Mouse (Mus musculus): ENCODE data around the gene Hapln4. TPM values are rescaled to one million over a fixed set of nuclear protein-coding genes. Genes with fewer than 3 reads are reported as not detected.

Hapln4 gene
- not detected in 4 replicates for total RNA-seq (2023; ENCODE audit: inconsistent age)

DNA sequence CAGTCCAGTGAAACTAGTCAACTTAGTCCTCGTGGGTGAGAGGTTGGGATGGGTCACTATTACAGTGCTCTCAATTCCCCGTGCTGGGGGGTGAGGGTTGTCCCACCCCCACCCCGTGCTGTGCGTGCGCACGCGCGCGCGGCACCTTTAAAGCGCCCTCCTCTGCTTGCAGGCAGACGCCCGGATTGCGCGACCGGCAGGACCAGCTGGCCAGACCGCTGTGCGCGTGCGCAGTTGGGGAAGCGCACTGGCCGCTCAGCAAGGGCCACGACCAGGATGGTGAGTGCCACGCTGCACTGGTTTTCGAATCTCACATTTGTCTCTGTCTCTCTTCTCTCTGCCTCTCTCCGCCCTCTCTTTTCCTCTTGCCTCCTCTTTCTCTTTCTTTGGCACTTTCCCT is at the start of gene Hapln4:
TSS of gene Hapln4 (plus strand) at position 173 of the 400 bp plus-strand sequence.

DNA sequence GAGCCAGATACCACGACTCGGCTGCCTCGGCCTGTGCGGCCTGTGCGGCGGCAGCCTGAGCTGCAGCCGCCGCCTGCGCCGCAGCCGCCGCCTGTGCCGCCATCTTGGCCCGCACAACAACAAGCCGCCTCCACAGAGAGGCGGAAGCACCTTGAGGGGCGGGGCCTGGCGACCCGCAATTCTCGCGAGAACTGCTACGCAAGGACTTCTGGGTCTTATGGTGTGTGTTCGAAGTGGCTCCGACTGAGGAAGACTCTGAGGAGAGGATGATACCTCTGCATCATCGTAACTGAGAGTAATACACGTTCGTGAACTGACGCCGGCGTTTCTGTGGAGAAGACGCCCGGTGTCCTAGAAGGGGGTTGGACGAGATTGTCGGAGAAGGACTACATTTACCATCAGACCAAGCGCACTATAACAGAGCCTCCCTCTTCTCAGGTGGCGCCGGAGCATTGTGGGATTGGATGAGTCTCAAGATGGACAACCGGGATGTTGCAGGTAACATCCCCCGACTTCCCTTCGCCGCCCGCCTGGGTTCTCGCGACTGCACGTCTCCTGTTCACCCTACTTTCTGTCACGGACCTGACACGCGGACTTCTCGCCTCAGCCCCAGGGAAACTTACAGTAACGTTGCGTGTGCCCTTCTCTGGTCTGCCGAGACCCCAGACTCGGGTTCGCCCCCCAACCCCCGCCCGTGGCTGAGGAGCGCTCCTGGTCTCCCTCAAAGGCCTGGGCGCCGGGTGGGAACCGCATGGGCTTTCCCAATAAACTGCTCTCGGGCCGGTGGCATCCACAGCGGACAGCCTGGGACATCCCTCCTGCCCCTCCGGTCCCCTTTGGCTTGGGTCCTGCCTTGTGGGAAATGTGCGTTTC is 40.4 kb upstream of the Hapln4 start, which contains the start of the genes Mau2 and Sugp1:
TSS of gene Mau2 (minus strand) at position 152 of the 873 bp plus-strand sequence.
TSS of gene Sugp1 (plus strand) at position 231 of the 873 bp plus-strand sequence.

DNA sequence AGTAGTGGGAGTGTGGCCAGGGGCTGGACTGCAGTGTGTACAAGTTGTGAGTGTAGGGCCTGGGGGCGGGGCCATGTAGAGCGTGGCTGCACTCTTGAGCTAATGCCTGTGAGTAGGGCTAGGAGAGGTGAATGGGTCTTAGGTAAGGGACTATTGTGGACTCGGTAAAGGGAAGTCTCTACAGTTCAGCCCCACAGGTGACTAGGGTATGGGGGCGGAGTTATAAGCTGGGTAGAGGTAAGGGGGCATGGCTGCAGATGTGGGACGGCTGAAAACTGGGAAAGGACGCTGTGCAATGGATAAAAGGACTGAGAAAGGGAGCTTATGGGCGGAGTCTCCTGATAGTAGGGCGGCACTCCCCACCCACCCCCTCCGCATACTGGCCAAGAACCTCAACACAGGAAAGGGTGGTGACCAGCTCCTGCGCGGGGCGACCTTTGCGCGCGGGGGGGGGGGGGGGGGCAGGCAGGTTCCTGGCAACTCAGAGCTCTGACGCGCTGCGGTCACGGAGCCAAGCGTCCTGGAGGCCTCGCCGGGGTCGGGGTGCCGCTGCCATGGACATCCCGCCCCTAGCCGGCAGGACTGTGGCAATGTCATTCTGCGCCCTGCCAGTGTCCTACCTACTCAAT is 10.7 kb upstream of the Hapln4 start, which contains the start of gene Tm6sf2:
TSS of gene Tm6sf2 (plus strand) at position 484 of the 629 bp plus-strand sequence.

DNA sequence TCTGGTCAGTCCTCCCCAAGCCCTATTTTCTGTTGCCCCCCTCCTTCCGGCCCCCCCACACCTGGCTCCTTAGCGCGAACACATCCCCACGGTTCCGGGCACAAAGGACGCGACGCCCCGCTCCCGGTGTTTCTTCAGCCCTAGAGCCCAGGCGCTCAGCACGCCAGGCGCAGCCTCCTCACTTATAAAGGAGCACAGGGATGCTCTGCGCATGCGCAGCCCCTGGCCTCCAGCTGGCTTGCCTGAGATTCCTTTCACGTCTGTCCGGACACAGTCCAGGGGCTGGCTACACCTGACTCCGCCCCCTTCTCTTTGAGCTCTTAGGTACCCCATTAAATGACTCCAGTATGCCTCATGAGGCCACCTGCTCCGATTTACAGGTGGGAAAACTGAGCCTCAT is 37.4 kb downstream of the Hapln4 start, which contains the start of gene Ncan:
TSS of gene Ncan (minus strand) at position 207 of the 400 bp plus-strand sequence.

DNA sequence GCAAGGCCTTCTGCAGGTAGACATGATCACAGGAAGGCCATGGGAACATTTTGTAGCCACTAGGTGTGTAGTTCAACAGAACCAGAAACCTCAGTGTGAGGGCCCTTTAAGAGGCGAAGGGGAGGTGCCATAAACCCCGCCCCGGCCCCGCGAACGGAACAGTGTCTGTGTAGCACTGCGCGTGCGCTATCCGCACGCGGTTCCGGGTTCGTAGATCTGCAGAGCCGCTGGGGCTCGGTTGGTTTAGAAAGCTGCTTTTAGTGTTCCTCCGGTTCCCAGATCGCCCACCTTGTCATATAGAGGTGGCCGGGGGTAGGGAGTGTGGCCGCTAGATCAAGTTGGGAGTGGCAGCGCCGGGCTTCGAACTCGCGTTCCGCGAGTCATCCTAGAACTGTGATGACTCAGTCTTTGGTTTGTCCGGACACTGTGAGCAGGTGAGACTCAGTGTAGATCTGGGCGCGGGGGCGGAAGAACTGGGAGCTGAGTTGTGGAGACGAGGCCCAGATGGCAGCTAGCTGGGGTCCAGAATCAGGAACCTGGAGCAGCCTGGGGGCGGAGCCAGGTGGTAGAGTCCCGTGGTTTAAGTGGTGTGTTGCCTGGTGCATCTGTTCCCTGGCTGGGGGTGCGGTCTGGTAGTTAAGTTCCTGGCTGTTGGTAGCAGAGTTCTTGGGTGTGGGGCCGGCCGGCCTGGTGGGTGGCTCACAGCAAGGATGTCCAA is 48.1 kb downstream of the Hapln4 start, which contains the start of gene Nr2c2ap:
TSS of gene Nr2c2ap (plus strand) at position 168 of the 718 bp plus-strand sequence.

DNA sequence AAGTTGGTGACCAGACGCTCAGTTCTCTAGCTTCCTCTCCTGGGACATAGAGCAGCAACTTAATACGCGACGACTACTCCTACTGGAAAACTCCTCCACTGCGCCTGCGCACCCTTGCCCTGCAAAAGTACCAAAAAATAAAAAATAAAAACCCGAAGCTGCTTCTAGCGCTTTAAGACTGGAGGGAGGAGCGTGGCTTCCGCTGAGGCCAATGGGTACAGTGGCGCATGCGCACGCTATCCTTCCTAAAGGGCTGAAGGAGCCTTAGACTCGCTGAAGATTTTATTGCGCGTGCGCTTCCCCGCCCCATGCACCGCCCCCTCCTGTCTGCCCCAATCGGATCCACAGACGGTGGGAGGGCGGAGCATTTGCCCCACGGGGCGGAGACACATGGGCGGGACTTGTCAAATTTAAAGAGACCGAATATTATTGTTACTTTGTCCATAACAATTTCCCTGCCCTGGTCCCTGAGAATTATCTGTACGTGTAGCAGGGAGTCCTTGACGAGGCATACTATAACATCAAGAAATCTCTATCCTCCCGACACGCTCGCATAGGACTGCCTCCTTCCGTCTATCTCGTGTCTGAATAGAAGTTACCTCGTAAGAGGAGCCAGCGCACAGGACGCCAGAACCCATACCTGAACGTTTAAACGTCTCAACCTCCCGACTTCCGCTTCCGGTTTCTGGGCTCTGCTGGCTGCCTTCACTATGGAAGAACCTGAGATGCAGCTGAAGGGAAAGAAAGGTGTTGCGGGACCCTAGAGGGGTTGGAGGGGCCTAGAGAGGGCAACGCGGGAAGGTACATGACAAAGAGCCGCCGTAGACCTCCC is 56.0 kb downstream of the Hapln4 start, which contains the start of the genes Rfxank, Borcs8 and Mef2b:
TSS of gene Rfxank (minus strand) at position 129 of the 832 bp plus-strand sequence.
TSS of gene Borcs8 (plus strand) at position 474 of the 832 bp plus-strand sequence.
TSS of gene Mef2b (plus strand) at position 686 of the 832 bp plus-strand sequence.

Other genes starting within 250 kb of the Hapln4 start
- gene Cilp2, start 195.8 kb upstream of the Hapln4 start, total RNA-seq (2023; ENCODE audit: inconsistent age) = 0.16 TPM in 1 of 4 replicates, not detected in the others
- 0.67 to 1.2 TPM (median 0.78 TPM) in 4 replicates for gene Tssk6, start 181.3 kb upstream of the Hapln4 start, total RNA-seq (2023; ENCODE audit: inconsistent age)
- gene Ndufa13, start 180.9 kb upstream of the Hapln4 start, total RNA-seq (2023; ENCODE audit: inconsistent age) = 46.3 to 55.9 TPM (median 52.5 TPM) in 4 replicates
- gene Yjefn3, start 180.7 kb upstream of the Hapln4 start, total RNA-seq (2023; ENCODE audit: inconsistent age) = 2.5 to 3.1 TPM in 2 of 4 replicates, not detected in the others
- gene Gatad2a, start 87.1 kb upstream of the Hapln4 start, total RNA-seq (2023; ENCODE audit: inconsistent age) = 95.7 to 102 TPM (median 98.3 TPM) in 4 replicates
- gene Mau2, start 40.7 kb upstream of the Hapln4 start, total RNA-seq (2023; ENCODE audit: inconsistent age) = 125 to 133 TPM (median 128 TPM) in 4 replicates
- gene Sugp1, start 40.6 kb upstream of the Hapln4 start, total RNA-seq (2023; ENCODE audit: inconsistent age) = 41.6 to 48.4 TPM (median 45.4 TPM) in 4 replicates
- 0.35 to 0.66 TPM in 2 of 4 replicates, not detected in the others for gene Tm6sf2, start 10.5 kb upstream of the Hapln4 start, total RNA-seq (2023; ENCODE audit: inconsistent age)
- gene Ncan, start 37.4 kb downstream of the Hapln4 start, total RNA-seq (2023; ENCODE audit: inconsistent age) = 0.13 to 0.24 TPM (median 0.20 TPM) in 4 replicates
- gene Nr2c2ap, start 47.9 kb downstream of the Hapln4 start, total RNA-seq (2023; ENCODE audit: inconsistent age) = 22.5 to 33.6 TPM (median 27.3 TPM) in 4 replicates
- 30.4 to 37.4 TPM (median 32.7 TPM) in 4 replicates for gene Rfxank, start 55.7 kb downstream of the Hapln4 start, total RNA-seq (2023; ENCODE audit: inconsistent age)
- gene Borcs8, start 56.0 kb downstream of the Hapln4 start, total RNA-seq (2023; ENCODE audit: inconsistent age) = 46.7 to 62.2 TPM (median 55.3 TPM) in 4 replicates
- 1.6 to 4.9 TPM (median 3.8 TPM) in 4 replicates for gene Mef2b, start 56.3 kb downstream of the Hapln4 start, total RNA-seq (2023; ENCODE audit: inconsistent age)
- gene Tmem161a, start 88.9 kb downstream of the Hapln4 start, total RNA-seq (2023; ENCODE audit: inconsistent age) = 42.7 to 53.5 TPM (median 46.6 TPM) in 4 replicates
- gene Slc25a42, start 128.8 kb downstream of the Hapln4 start, total RNA-seq (2023; ENCODE audit: inconsistent age) = 5.0 to 6.2 TPM (median 5.4 TPM) in 4 replicates
- gene Sugp2, start 150.8 kb downstream of the Hapln4 start, total RNA-seq (2023; ENCODE audit: inconsistent age) = 63.2 to 81.3 TPM (median 69.3 TPM) in 4 replicates
- 6.2 to 12.6 TPM (median 7.9 TPM) in 4 replicates for gene Armc6, start 151.0 kb downstream of the Hapln4 start, total RNA-seq (2023; ENCODE audit: inconsistent age)
- 7.0 to 10.2 TPM (median 8.9 TPM) in 4 replicates for gene Homer3, start 199.4 kb downstream of the Hapln4 start, total RNA-seq (2023; ENCODE audit: inconsistent age)
- gene Ddx49, start 219.0 kb downstream of the Hapln4 start, total RNA-seq (2023; ENCODE audit: inconsistent age) = 60.2 to 96.0 TPM (median 74.4 TPM) in 4 replicates
- 101 to 125 TPM (median 107 TPM) in 4 replicates for gene Cope, start 219.1 kb downstream of the Hapln4 start, total RNA-seq (2023; ENCODE audit: inconsistent age)
- gene Cers1, start 232.3 kb downstream of the Hapln4 start, total RNA-seq (2023; ENCODE audit: inconsistent age) = not detected in 4 replicates
- not detected in 4 replicates for gene Gdf1, start 246.4 kb downstream of the Hapln4 start, total RNA-seq (2023; ENCODE audit: inconsistent age)